Mouse (Mus musculus): ENCODE measurements at regions not wholly inside any gene's neighbourhood (a gene's known extent, or its start where the extent isn't known, plus 50 kb on each side); places are given as distances from the start of the nearest gene placed in this dataset.

- no peaks in the 10 kb centered on the region for H3K9me3 ChIP-seq (replicated peaks; ENCODE audit: low read length)
- no peaks in the 10 kb centered on the region for H3K4me1 ChIP-seq (replicated peaks; ENCODE audit: insufficient read depth, low read length)
- WGBS: 70% methylated on average over 1 of the region's 1 CpGs
Observed at GRCm38 (mm10) chr15:31721019-31721418, 119.4 kb downstream of the Fam173b start.

DNA sequence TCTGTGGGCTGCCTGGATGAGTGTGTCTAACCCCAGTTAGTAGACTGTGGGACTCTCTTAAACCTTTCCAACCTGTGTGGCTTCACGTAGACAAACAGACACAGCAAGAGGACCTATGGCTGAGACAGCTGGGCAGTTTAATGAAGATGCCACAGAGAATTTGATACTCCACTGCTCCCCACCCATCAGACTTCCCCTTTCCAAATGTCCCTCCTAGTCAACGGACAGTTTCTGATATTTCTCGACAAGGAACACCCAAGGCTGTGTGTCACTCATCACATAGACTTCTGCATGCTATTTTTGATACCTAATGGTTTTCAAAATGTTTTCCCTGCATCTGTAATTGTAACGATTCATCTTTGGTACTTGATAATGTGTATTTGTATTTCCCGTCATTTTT is 120.8 kb downstream of the Fam173b start:
- H3K27me3 ChIP-seq (ENCODE audit: insufficient read depth, low read length): no peaks in the 10 kb centered on the region
- TF ChIP-seq CTCF (IDR thresholded peaks at IDR 0.05; ENCODE audit: low read depth): no peak
- no peak overlapping the region for H3K4me2 ChIP-seq (ENCODE audit: low read length)
- ATAC-seq (replicated peaks; ENCODE audit: low FRiP score, low read depth) (no peak), DNase-seq (ENCODE audit: low spot score) (no peak)
- no peak overlapping the region for H3K4me3 ChIP-seq (replicated peaks; ENCODE audit: low read depth, low read length)
- WGBS: 74% methylated on average over 5 of the region's 5 CpGs
- H3K9ac ChIP-seq (ENCODE audit: low read depth, low read length): no peak overlapping the region
- H3K9me3 ChIP-seq (replicated peaks; ENCODE audit: low read length): no peaks in the 10 kb centered on the region
- H3K4me1 ChIP-seq (replicated peaks; ENCODE audit: insufficient read depth, low read length): no peaks in the 10 kb centered on the region
- no peak overlapping the region for H3K27ac ChIP-seq
- H3K36me3 ChIP-seq (ENCODE audit: insufficient read depth, low read length): no peaks in the 10 kb centered on the region

More at GRCm38 (mm10) chr15:31721019-31721418, 119.4 kb downstream of the Fam173b start:
- ATAC-seq (replicated peaks; ENCODE audit: low FRiP score, low read depth): no peak
- DNase-seq (ENCODE audit: low spot score): no peak
- TF ChIP-seq CTCF (IDR thresholded peaks at IDR 0.05; ENCODE audit: low read depth): no peak
- Histone ChIP-seq H3K9ac (ENCODE audit: low read depth, low read length) (no peak overlapping the region), H3K4me3 (replicated peaks; ENCODE audit: low read depth, low read length) (no peak overlapping the region), H3K4me2 (ENCODE audit: low read length) (no peak overlapping the region), H3K27ac (no peak overlapping the region), H3K36me3 (ENCODE audit: insufficient read depth, low read length) (no peaks in the 10 kb centered on the region), H3K27me3 (ENCODE audit: insufficient read depth, low read length) (no peaks in the 10 kb centered on the region)

- H3K4me2 ChIP-seq (ENCODE audit: low read length): no peak overlapping the region
Observed at GRCm38 (mm10) chr15:31724252-31724651, 122.6 kb downstream of the Fam173b start.

GRCm38 (mm10) chr15:31729133-31729532 is 127.5 kb downstream of the Fam173b start:
- no peak for DNase-seq (ENCODE audit: low spot score)
- no peak for ATAC-seq (replicated peaks; ENCODE audit: low FRiP score, low read depth)
- Histone ChIP-seq H3K4me2 (ENCODE audit: low read length) (no peak overlapping the region), H3K4me1 (replicated peaks; ENCODE audit: insufficient read depth, low read length) (no peaks in the 10 kb centered on the region), H3K9me3 (replicated peaks; ENCODE audit: low read length) (no peaks in the 10 kb centered on the region), H3K27ac (no peak overlapping the region), H3K27me3 (ENCODE audit: insufficient read depth, low read length) (no peaks in the 10 kb centered on the region), H3K4me3 (replicated peaks; ENCODE audit: low read depth, low read length) (no peak overlapping the region), H3K9ac (ENCODE audit: low read depth, low read length) (no peak overlapping the region), H3K36me3 (ENCODE audit: insufficient read depth, low read length) (no peaks in the 10 kb centered on the region)
- TF ChIP-seq CTCF (IDR thresholded peaks at IDR 0.05; ENCODE audit: low read depth): no peak
- 91% methylated on average over 9 of the region's 9 CpGs for WGBS

More at GRCm38 (mm10) chr15:31724252-31724651, 122.6 kb downstream of the Fam173b start:
- TF ChIP-seq CTCF (IDR thresholded peaks at IDR 0.05; ENCODE audit: low read depth): no peak
- H3K27ac ChIP-seq: no peak overlapping the region
- H3K9ac ChIP-seq (ENCODE audit: low read depth, low read length): no peak overlapping the region
- H3K4me1 ChIP-seq (replicated peaks; ENCODE audit: insufficient read depth, low read length): no peaks in the 10 kb centered on the region
- no peak for ATAC-seq (replicated peaks; ENCODE audit: low FRiP score, low read depth)
- 63% methylated on average over 11 of the region's 11 CpGs for WGBS
- no peaks in the 10 kb centered on the region for H3K9me3 ChIP-seq (replicated peaks; ENCODE audit: low read length)
- H3K27me3 ChIP-seq (ENCODE audit: insufficient read depth, low read length): no peaks in the 10 kb centered on the region
- H3K4me3 ChIP-seq (replicated peaks; ENCODE audit: low read depth, low read length): no peak overlapping the region
- no peaks in the 10 kb centered on the region for H3K36me3 ChIP-seq (ENCODE audit: insufficient read depth, low read length)
- DNase-seq (ENCODE audit: low spot score): no peak

- Histone ChIP-seq H3K9me3 (replicated peaks; ENCODE audit: low read length) (no peaks in the 10 kb centered on the region), H3K27me3 (ENCODE audit: insufficient read depth, low read length) (no peaks in the 10 kb centered on the region), H3K36me3 (ENCODE audit: insufficient read depth, low read length) (no peaks in the 10 kb centered on the region), H3K9ac (ENCODE audit: low read depth, low read length) (no peak overlapping the region), H3K27ac (no peak overlapping the region), H3K4me3 (replicated peaks; ENCODE audit: low read depth, low read length) (no peak overlapping the region), H3K4me2 (ENCODE audit: low read length) (no peak overlapping the region), H3K4me1 (replicated peaks; ENCODE audit: insufficient read depth, low read length) (no peaks in the 10 kb centered on the region)
- ATAC-seq (replicated peaks; ENCODE audit: low FRiP score, low read depth): no peak
- TF ChIP-seq CTCF (IDR thresholded peaks at IDR 0.05; ENCODE audit: low read depth): no peak
- no peak for DNase-seq (ENCODE audit: low spot score)
- 56% methylated on average over 4 of the region's 4 CpGs for WGBS
Observed at GRCm38 (mm10) chr15:31741686-31742085, 140.0 kb downstream of the Fam173b start.

DNA sequence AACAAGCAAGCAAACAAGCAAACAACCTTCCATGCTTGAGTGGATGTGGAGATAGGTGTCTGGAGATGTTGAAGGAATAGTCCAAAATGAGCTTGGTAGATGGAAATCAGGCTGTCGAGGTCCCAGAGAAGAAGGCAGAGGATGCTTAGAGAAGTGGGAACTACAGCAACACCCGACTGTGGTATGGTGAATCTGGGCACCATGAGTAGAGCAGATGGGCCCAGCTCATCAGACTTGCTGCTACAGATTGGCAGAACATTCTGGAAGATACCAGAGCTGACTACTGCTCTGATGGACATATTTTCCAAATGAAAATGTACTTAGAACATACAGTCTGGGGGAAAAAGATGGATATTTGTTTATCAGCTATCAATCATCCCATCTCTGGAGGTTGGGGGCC is 142.9 kb downstream of the Fam173b start:
- H3K36me3 ChIP-seq (ENCODE audit: insufficient read depth, low read length): no peaks in the 10 kb centered on the region
- 94% methylated on average over 2 of the region's 2 CpGs for whole genome bisulfite sequencing
- no peak for TF ChIP-seq CTCF (IDR thresholded peaks at IDR 0.05; ENCODE audit: low read depth)

GRCm38 (mm10) chr15:31752632-31753031 is 151.0 kb downstream of the Fam173b start:
- H3K4me2 ChIP-seq (ENCODE audit: low read length): no peak overlapping the region
- no peak for DNase-seq (ENCODE audit: low spot score)
- no peak for ATAC-seq (replicated peaks; ENCODE audit: low FRiP score, low read depth)
- no peak for TF ChIP-seq CTCF (IDR thresholded peaks at IDR 0.05; ENCODE audit: low read depth)
- no peaks in the 10 kb centered on the region for H3K27me3 ChIP-seq (ENCODE audit: insufficient read depth, low read length)
- WGBS: 69% methylated on average over 2 of the region's 2 CpGs
- H3K9ac ChIP-seq (ENCODE audit: low read depth, low read length): no peak overlapping the region
- no peaks in the 10 kb centered on the region for H3K4me1 ChIP-seq (replicated peaks; ENCODE audit: insufficient read depth, low read length)
- no peaks in the 10 kb centered on the region for H3K36me3 ChIP-seq (ENCODE audit: insufficient read depth, low read length)
- no peak overlapping the region for H3K27ac ChIP-seq
- H3K4me3 ChIP-seq (replicated peaks; ENCODE audit: low read depth, low read length): no peak overlapping the region
- H3K9me3 ChIP-seq (replicated peaks; ENCODE audit: low read length): no peaks in the 10 kb centered on the region

More for the DNA sequence above, 142.9 kb downstream of the Fam173b start:
- ATAC-seq (replicated peaks; ENCODE audit: low FRiP score, low read depth) (no peak), DNase-seq (ENCODE audit: low spot score) (no peak)
- no peaks in the 10 kb centered on the region for H3K4me1 ChIP-seq (replicated peaks; ENCODE audit: insufficient read depth, low read length)
- no peaks in the 10 kb centered on the region for H3K9me3 ChIP-seq (replicated peaks; ENCODE audit: low read length)
- H3K9ac ChIP-seq (ENCODE audit: low read depth, low read length): no peak overlapping the region
- H3K4me2 ChIP-seq (ENCODE audit: low read length): no peak overlapping the region
- no peak overlapping the region for H3K27ac ChIP-seq
- H3K27me3 ChIP-seq (ENCODE audit: insufficient read depth, low read length): no peaks in the 10 kb centered on the region
- no peak overlapping the region for H3K4me3 ChIP-seq (replicated peaks; ENCODE audit: low read depth, low read length)

Data from kidney, postnatal 0 days (tissue).